Mouse (Mus musculus) ES-Bruce4 (cell line): ENCODE measurements around the gene D930048N14Rik. TPM values are rescaled to one million over a fixed set of nuclear protein-coding genes. Genes with fewer than 3 reads are reported as not detected.
"Not testable (repeated sequence)": the region's sequence is repeated elsewhere in the genome, so short reads cannot be mapped to it uniquely, and the experiment has no call there.

Source experiments
- H3K27ac ChIP-seq: 2 replicates; pipeline ENCODE4 v1.5.1; 2012; ENCODE audit warnings: low read length, inconsistent platforms; ENCODE audit not compliant: insufficient read depth
- H3K27me3 ChIP-seq: 2 replicates; pipeline ENCODE4 v1.6.1; 2012; ENCODE audit warnings: mild to moderate bottlenecking, low read length, inconsistent platforms; ENCODE audit not compliant: control insufficient read depth, poor library complexity, insufficient read depth, severe bottlenecking
- H3K36me3 ChIP-seq: 2 replicates; pipeline ENCODE4 v1.6.1; 2012; ENCODE audit warnings: inconsistent platforms, mild to moderate bottlenecking, low read length, moderate library complexity; ENCODE audit not compliant: control insufficient read depth, poor library complexity, insufficient read depth, severe bottlenecking
- H3K4me1 ChIP-seq: one replicate; pipeline ENCODE4 v1.8.1; 2011; ENCODE audit warnings: low read length; ENCODE audit not compliant: control insufficient read depth, insufficient read depth
- H3K4me3 ChIP-seq: 2 replicates; pipeline ENCODE4 v1.5.1; 2011; ENCODE audit warnings: low read depth, mild to moderate bottlenecking, low read length
- H3K9ac ChIP-seq: 2 replicates; pipeline ENCODE4 v1.6.1; 2012; ENCODE audit warnings: low read depth, mild to moderate bottlenecking, inconsistent platforms; ENCODE audit not compliant: poor library complexity, severe bottlenecking
- H3K9me3 ChIP-seq: replicated peaks from 2 replicates; pipeline ENCODE4 v1.6.1; 2012; ENCODE audit warnings: mild to moderate bottlenecking, low read length, inconsistent platforms; ENCODE audit not compliant: control insufficient read depth, poor library complexity, insufficient read depth, severe bottlenecking
- CTCF ChIP-seq: IDR thresholded peaks from one replicate; pipeline ENCODE4 v1.8.1; 2011; ENCODE audit warnings: low read depth, low read length
- EP300 ChIP-seq: IDR thresholded peaks from 2 replicates; pipeline ENCODE4 v1.6.1; 2011; ENCODE audit warnings: low read depth, low read length; ENCODE audit not compliant: insufficient read depth
- POLR2A ChIP-seq: IDR thresholded peaks from one replicate; pipeline ENCODE4 v1.8.1; 2011; ENCODE audit warnings: low read length; ENCODE audit not compliant: insufficient read depth
- polyA plus RNA-seq: library from polyadenylated mRNA; stranded (reverse); fragments of >200 nt; gene quantifications from 2 replicates; pipeline ENCODE4 v1.2.4, GENCODE M21; 2011; ENCODE audit warnings: low read depth; ENCODE audit not compliant: missing spikeins, insufficient read depth, insufficient read length

D930048N14Rik gene
- polyA plus RNA-seq, 1 experiment, result 10.1 TPM

GRCm38 (mm10) chr11:51609266-51609909 is 41.4 kb upstream of the D930048N14Rik start:
- H3K9me3 ChIP-seq, result no peaks in the 10 kb centered on the region
- TF ChIP-seq CTCF (no peak), EP300 (no peak), POLR2A (no peak)
- H3K4me3 ChIP-seq, result no peak overlapping the region
- H3K27me3 ChIP-seq, result no peaks in the 10 kb centered on the region
- H3K27ac ChIP-seq, result no peak overlapping the region
- no peaks in the 10 kb centered on the region for H3K4me1 ChIP-seq
- peaks cover 13% of the 10 kb centered on the region for H3K36me3 ChIP-seq
- no peak overlapping the region for H3K9ac ChIP-seq

DNA sequence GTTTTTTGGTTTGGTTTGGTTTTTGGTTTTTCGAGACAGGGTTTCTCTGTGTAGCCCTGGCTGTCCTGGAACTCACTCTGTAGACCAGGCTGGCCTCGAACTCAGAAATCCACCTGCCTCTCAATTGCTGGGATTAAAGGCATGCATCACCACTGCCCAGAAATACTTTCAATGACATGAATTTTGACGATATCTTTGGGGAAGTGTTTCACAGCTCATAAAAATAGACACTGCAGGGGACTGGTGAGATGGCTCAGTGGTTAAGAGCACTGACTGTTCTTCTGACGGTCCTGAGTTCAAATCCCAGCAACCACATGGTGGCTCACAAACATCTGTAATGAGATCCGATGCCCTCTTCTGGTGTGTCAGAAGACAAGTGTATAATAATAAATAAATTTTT is 40.8 kb upstream of the D930048N14Rik start:
- not testable (repeated sequence) for H3K4me1 ChIP-seq, H3K9me3 ChIP-seq, H3K27ac ChIP-seq, H3K27me3 ChIP-seq, H3K4me3 ChIP-seq, H3K36me3 ChIP-seq, H3K9ac ChIP-seq

DNA sequence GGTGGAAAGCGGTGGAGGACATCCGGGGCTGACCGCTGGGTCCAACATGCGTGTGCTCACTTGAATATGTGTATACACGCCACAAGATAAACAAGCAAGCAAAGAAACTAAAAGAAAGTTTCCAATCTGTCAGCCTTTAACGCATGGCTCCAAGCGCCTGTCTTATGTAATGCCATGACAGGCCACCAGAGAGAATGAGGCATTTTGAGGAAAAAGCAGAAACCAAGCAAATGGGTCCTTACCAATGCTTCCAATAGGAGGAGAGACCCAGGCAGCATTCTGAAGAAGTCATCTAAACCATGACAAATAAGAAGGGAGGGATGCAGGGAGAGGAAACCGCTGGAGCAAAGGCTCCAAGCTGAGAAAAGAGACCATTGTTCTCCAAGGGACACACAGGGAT is 36.5 kb upstream of the D930048N14Rik start:
- Histone ChIP-seq H3K4me1 (no peaks in the 10 kb centered on the region), H3K9ac (peak overlapping the region; percentile 48), H3K36me3 (no peaks in the 10 kb centered on the region), H3K27me3 (no peaks in the 10 kb centered on the region), H3K27ac (no peak overlapping the region; the same call in 1 of the 2 replicates), H3K4me3 (no peak overlapping the region), H3K9me3 (no peaks in the 10 kb centered on the region)
- no peak for TF ChIP-seq EP300
- no peak for TF ChIP-seq CTCF
- no peak for TF ChIP-seq POLR2A

GRCm38 (mm10) chr11:51615129-51615528 is 35.6 kb upstream of the D930048N14Rik start:
- TF ChIP-seq EP300 (no peak), CTCF (no peak), POLR2A (no peak)
- H3K4me3 ChIP-seq, result peak overlapping the region; percentile 33; the same call in 1 of the 2 replicates
- peak overlapping the region; percentile 48 for H3K9ac ChIP-seq
- no peaks in the 10 kb centered on the region for H3K9me3 ChIP-seq
- peak overlapping the region; percentile 75 for H3K27ac ChIP-seq
- H3K4me1 ChIP-seq, result no peaks in the 10 kb centered on the region
- no peaks in the 10 kb centered on the region for H3K36me3 ChIP-seq
- no peaks in the 10 kb centered on the region for H3K27me3 ChIP-seq

GRCm38 (mm10) chr11:51615601-51616000 is 35.2 kb upstream of the D930048N14Rik start:
- no peaks in the 10 kb centered on the region for H3K27me3 ChIP-seq
- TF ChIP-seq POLR2A (peak; percentile 84), EP300 (0 out of 2 replicates have a peak, but pooled peaks have one; percentile 34), CTCF (no peak)

GRCm38 (mm10) chr11:51616113-51616512 is 34.6 kb upstream of the D930048N14Rik start:
- H3K9me3 ChIP-seq, H3K4me1 ChIP-seq, H3K4me3 ChIP-seq, H3K36me3 ChIP-seq, H3K27me3 ChIP-seq: not testable (repeated sequence)
- Histone ChIP-seq H3K9ac (peak overlapping the region; percentile 48), H3K27ac (peak overlapping the region; percentile 39)

More at GRCm38 (mm10) chr11:51615601-51616000, 35.2 kb upstream of the D930048N14Rik start:
- peak overlapping the region; percentile 48 for H3K9ac ChIP-seq
- H3K36me3 ChIP-seq, result no peaks in the 10 kb centered on the region
- H3K27ac ChIP-seq, result peak overlapping the region; percentile 75
- H3K4me1 ChIP-seq, result no peaks in the 10 kb centered on the region
- H3K4me3 ChIP-seq, result peak overlapping the region; percentile 50
- H3K9me3 ChIP-seq, result no peaks in the 10 kb centered on the region

DNA sequence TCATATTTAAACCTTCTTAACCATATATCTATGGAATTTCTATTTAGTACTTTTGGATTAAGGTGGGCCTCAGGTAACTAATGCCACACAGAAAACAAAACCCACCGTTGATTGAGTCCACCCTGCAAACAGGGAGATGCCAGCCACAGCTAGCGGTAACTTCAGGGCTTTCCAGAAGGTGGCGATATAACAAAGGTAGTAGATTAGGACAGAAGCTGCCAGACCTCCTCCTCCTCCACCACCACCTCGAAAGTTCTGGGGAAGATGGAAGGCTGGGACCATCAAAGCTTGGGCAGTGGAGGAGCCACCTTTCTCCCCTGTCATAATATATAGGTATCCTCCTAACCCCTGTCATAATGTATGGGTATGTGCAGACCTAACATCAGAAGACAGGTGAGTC is 33.1 kb upstream of the D930048N14Rik start:
- Histone ChIP-seq H3K9ac (no peak overlapping the region), H3K4me3 (no peak overlapping the region), H3K27ac (no peak overlapping the region), H3K27me3 (no peaks in the 10 kb centered on the region), H3K9me3 (no peaks in the 10 kb centered on the region), H3K4me1 (no peaks in the 10 kb centered on the region), H3K36me3 (peaks cover 14% of the 10 kb centered on the region)
- TF ChIP-seq POLR2A (no peak), CTCF (peak; percentile 74)
